Mouse (Mus musculus): ENCODE measurements around the gene Naa80. TPM values are rescaled to one million over a fixed set of nuclear protein-coding genes. Genes with fewer than 3 reads are reported as not detected.

Gene Naa80
- polyA plus RNA-seq, 1 experiment from 2014 or later: 15.8 TPM

GRCm38 (mm10) chr9:107579023-107579900, 575 bp downstream of the Naa80 start:
- Histone ChIP-seq H3K27ac (no peak overlapping the region), H3K4me2 (replicated peaks) (peak overlapping the region; percentile 95; the same call in 1 of the 2 replicates), H3K4me3 (no peak overlapping the region), H3K4me1 (peaks cover 43% of the 10 kb centered on the region), H3K27me3 (replicated peaks) (no peaks in the 10 kb centered on the region), H3K9me3 (no peaks in the 10 kb centered on the region), H3K36me3 (peaks cover 17% of the 10 kb centered on the region), H3K9ac (no peak overlapping the region)
- WGBS: 94% methylated on average over 14 of the region's 14 CpGs
- no peak for ATAC-seq (ENCODE audit: low FRiP score, low read depth)

GRCm38 (mm10) chr9:107580501-107581317, 2.0 kb downstream of the Naa80 start, which contains the start of gene Hyal3:
Gene Hyal3, plus strand, starts transcription at chr9:107580818.
- Histone ChIP-seq H3K27me3 (replicated peaks) (no peaks in the 10 kb centered on the region), H3K4me3 (peak within 1 kb of the TSS; percentile 55), H3K27ac (peak within 1 kb of the TSS; percentile 38; the same call in 1 of the 2 replicates), H3K36me3 (peaks cover 9% of the 10 kb centered on the region), H3K9ac (peak within 1 kb of the TSS; percentile 71), H3K9me3 (no peaks in the 10 kb centered on the region), H3K4me2 (replicated peaks) (peak within 1 kb of the TSS; percentile 95), H3K4me1 (peaks cover 43% of the 10 kb centered on the region)
- 2% methylated on average over 32 of the region's 32 CpGs for WGBS
- ATAC-seq (ENCODE audit: low FRiP score, low read depth): peak; percentile 54

GRCm38 (mm10) chr9:107581584-107581983, 2.9 kb downstream of the Naa80 start:
- H3K4me3 ChIP-seq: no peak overlapping the region
- no peak overlapping the region for H3K27ac ChIP-seq
- no peaks in the 10 kb centered on the region for H3K27me3 ChIP-seq (replicated peaks)
- peaks cover 36% of the 10 kb centered on the region for H3K4me1 ChIP-seq
- no peak for ATAC-seq (ENCODE audit: low FRiP score, low read depth)
- peak overlapping the region; percentile 95 for H3K4me2 ChIP-seq (replicated peaks)
- H3K9me3 ChIP-seq: no peaks in the 10 kb centered on the region
- WGBS: 79% methylated on average over 4 of the region's 4 CpGs
- H3K36me3 ChIP-seq: peaks cover 9% of the 10 kb centered on the region
- H3K9ac ChIP-seq: no peak overlapping the region

- H3K27me3 ChIP-seq (replicated peaks): no peaks in the 10 kb centered on the region
- no peak overlapping the region for H3K4me2 ChIP-seq (replicated peaks)
- no peak overlapping the region for H3K27ac ChIP-seq
- ATAC-seq (ENCODE audit: low FRiP score, low read depth): no peak
- peaks cover 26% of the 10 kb centered on the region for H3K4me1 ChIP-seq
- H3K4me3 ChIP-seq: no peak overlapping the region
- H3K9me3 ChIP-seq: no peaks in the 10 kb centered on the region
- 91% methylated on average over 7 of the region's 7 CpGs for WGBS
- no peak overlapping the region for H3K9ac ChIP-seq
- peaks cover 9% of the 10 kb centered on the region for H3K36me3 ChIP-seq
These were observed 3.9 kb downstream of the Naa80 start for GRCm38 (mm10) chr9:107582509-107583062.

- Histone ChIP-seq H3K4me3 (no peak overlapping the region), H3K27ac (no peak overlapping the region), H3K27me3 (replicated peaks) (no peaks in the 10 kb centered on the region), H3K9me3 (no peaks in the 10 kb centered on the region), H3K4me2 (replicated peaks) (no peak overlapping the region), H3K9ac (no peak overlapping the region), H3K4me1 (peaks cover 29% of the 10 kb centered on the region), H3K36me3 (peaks cover 9% of the 10 kb centered on the region)
- no peak for ATAC-seq (ENCODE audit: low FRiP score, low read depth)
- 92% methylated on average over 14 of the region's 14 CpGs for WGBS
These were observed 4.5 kb downstream of the Naa80 start for GRCm38 (mm10) chr9:107583174-107583573.

GRCm38 (mm10) chr9:107586504-107586903, 7.8 kb downstream of the Naa80 start:
- Histone ChIP-seq H3K36me3 (peaks cover 26% of the 10 kb centered on the region), H3K4me3 (no peak overlapping the region), H3K4me1 (peaks cover 20% of the 10 kb centered on the region), H3K9ac (no peak overlapping the region), H3K9me3 (no peaks in the 10 kb centered on the region), H3K27ac (no peak overlapping the region), H3K4me2 (replicated peaks) (no peak overlapping the region), H3K27me3 (replicated peaks) (no peaks in the 10 kb centered on the region)
- 92% methylated on average over 5 of the region's 5 CpGs for WGBS
- no peak for ATAC-seq (ENCODE audit: low FRiP score, low read depth)

GRCm38 (mm10) chr9:107586974-107587832, 8.5 kb downstream of the Naa80 start, which contains the start of gene Ifrd2:
Gene Ifrd2, plus strand, starts transcription at chr9:107587642.
- H3K36me3 ChIP-seq: peaks cover 33% of the 10 kb centered on the region
- WGBS: 14% methylated on average over 46 of the region's 46 CpGs
- H3K9me3 ChIP-seq: no peaks in the 10 kb centered on the region
- no peaks in the 10 kb centered on the region for H3K27me3 ChIP-seq (replicated peaks)
- peaks cover 14% of the 10 kb centered on the region for H3K4me1 ChIP-seq
- peak within 1 kb of the TSS; percentile 85 for H3K4me2 ChIP-seq (replicated peaks)
- peak within 1 kb of the TSS; percentile 55 for H3K9ac ChIP-seq
- H3K27ac ChIP-seq: no peak within 1 kb of the TSS
- ATAC-seq (ENCODE audit: low FRiP score, low read depth): peak; percentile 97
- peak within 1 kb of the TSS; percentile 74 for H3K4me3 ChIP-seq

GRCm38 (mm10) chr9:107587833-107588639, 9.3 kb downstream of the Naa80 start:
- Histone ChIP-seq H3K9me3 (no peaks in the 10 kb centered on the region), H3K9ac (peak overlapping the region; percentile 55), H3K27ac (no peak overlapping the region), H3K4me2 (replicated peaks) (peak overlapping the region; percentile 85), H3K4me1 (peaks cover 12% of the 10 kb centered on the region), H3K36me3 (peaks cover 37% of the 10 kb centered on the region), H3K4me3 (peak overlapping the region; percentile 74), H3K27me3 (replicated peaks) (no peaks in the 10 kb centered on the region)
- peak; percentile 62; the same call in 1 of the 2 replicates for ATAC-seq (ENCODE audit: low FRiP score, low read depth)
- 7% methylated on average over 33 of the region's 33 CpGs for WGBS

GRCm38 (mm10) chr9:107590058-107590772, 11.5 kb downstream of the Naa80 start:
- 91% methylated on average over 25 of the region's 25 CpGs for WGBS
- no peak overlapping the region for H3K4me2 ChIP-seq (replicated peaks)
- no peak overlapping the region for H3K27ac ChIP-seq
- no peak overlapping the region for H3K9ac ChIP-seq
- H3K4me1 ChIP-seq: peaks cover 12% of the 10 kb centered on the region
- H3K9me3 ChIP-seq: no peaks in the 10 kb centered on the region
- H3K27me3 ChIP-seq (replicated peaks): no peaks in the 10 kb centered on the region
- no peak overlapping the region for H3K4me3 ChIP-seq
- H3K36me3 ChIP-seq: peaks cover 44% of the 10 kb centered on the region
- no peak for ATAC-seq (ENCODE audit: low FRiP score, low read depth)

- WGBS: 97% methylated on average over 6 of the region's 6 CpGs
- no peak overlapping the region for H3K4me3 ChIP-seq
- ATAC-seq (ENCODE audit: low FRiP score, low read depth): no peak
- H3K9me3 ChIP-seq: no peaks in the 10 kb centered on the region
- H3K36me3 ChIP-seq: peaks cover 44% of the 10 kb centered on the region
- H3K9ac ChIP-seq: no peak overlapping the region
- H3K27me3 ChIP-seq (replicated peaks): no peaks in the 10 kb centered on the region
- H3K27ac ChIP-seq: no peak overlapping the region
- H3K4me1 ChIP-seq: peaks cover 12% of the 10 kb centered on the region
- H3K4me2 ChIP-seq (replicated peaks): no peak overlapping the region
These were observed 12.0 kb downstream of the Naa80 start for GRCm38 (mm10) chr9:107590773-107591060.

Data from neural tube, embryonic 12.5 days (tissue).